ENCODE assay signal across 8 mouse cellular contexts in the genomic region with DNA sequence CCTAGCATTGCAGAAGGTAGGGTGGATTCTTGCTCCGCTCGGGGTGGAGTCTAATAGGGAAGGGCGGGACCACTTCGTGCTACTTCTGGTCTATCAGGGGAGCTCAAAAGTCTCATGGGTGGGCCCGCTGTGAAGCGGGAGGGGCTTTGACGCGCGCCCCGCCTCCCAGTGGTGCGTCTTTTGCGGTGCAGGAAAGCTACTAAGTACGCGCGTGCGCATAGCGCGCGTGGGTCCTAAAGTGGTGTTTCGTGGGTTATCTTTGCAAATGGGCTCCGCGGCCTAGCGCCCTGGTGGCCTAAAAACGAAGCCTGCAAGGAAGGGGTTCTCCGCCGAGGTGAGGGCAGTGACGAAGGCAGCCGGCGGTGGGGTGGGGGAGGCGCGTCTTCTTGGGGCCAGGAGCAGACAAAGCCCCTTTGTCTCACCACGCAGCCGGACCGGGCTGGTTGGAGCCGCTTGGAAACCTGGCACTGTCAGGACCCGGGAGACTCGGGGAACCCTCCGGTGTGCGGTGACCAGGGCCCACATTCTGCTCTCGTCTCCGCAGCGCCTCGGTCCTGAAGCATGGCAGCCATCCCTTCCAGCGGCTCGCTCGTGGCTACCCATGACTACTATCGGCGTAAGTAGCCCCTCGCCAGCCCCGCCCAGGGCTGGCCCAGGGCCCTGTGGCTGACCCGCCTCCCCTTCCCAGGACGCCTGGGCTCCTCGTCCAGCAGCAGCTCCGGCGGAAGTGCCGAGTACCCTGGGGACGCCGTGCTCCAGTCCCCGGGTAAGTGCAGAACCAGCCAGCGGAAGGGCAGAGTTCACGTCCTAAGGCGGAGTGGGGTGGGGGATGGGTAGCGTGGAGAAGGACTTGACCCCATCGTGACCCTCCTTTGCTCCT. TPM values are rescaled to one million over a fixed set of nuclear protein-coding genes. Genes with fewer than 3 reads are reported as not detected.
DNase-seq lines count a peak whose midpoint lies in the region; ATAC-seq and TF ChIP-seq lines count a peak whose summit lies in the region.

A gene (plus strand): TSS at position 127 of the 880 bp plus-strand sequence.

- no peaks in the 10 kb centered on the region for H3K27me3 ChIP-seq in C2C12 (ENCODE audit: control insufficient read depth, insufficient read depth, insufficient read length)
- H3K27me3 ChIP-seq in erythroblast, embryonic 14.5 days (ENCODE audit: control insufficient read depth): peaks cover 11% of the 10 kb centered on the region
- H3K27me3 ChIP-seq in heart, embryonic 11.5 days (ENCODE audit: control insufficient read depth, insufficient read depth, low read length): no peaks in the 10 kb centered on the region
- H3K27me3 ChIP-seq in kidney, embryonic 16.5 days (ENCODE audit: insufficient read depth, low read length): no peaks in the 10 kb centered on the region
- H3K27me3 ChIP-seq in liver, adult 2 months (ENCODE audit: control insufficient read depth, insufficient read depth, low read length): no peaks in the 10 kb centered on the region
- no peaks in the 10 kb centered on the region for H3K27me3 ChIP-seq in myocyte (ENCODE audit: control insufficient read depth, insufficient read depth, insufficient read length)
- H3K27me3 ChIP-seq in splenic B cell, adult 2 months (ENCODE audit: control insufficient read depth, insufficient read depth, low read length, poor library complexity, severe bottlenecking): no peaks in the 10 kb centered on the region

- no peaks in the 10 kb centered on the region for H3K9me3 ChIP-seq in erythroblast, embryonic 14.5 days (ENCODE audit: control insufficient read depth, low read length)
- no peaks in the 10 kb centered on the region for H3K9me3 ChIP-seq in heart, embryonic 11.5 days (replicated peaks; ENCODE audit: control insufficient read depth, low read length)
- H3K9me3 ChIP-seq in kidney, embryonic 16.5 days (ENCODE audit: low read length): no peaks in the 10 kb centered on the region

- peak; percentile 96 for ATAC-seq in heart, embryonic 11.5 days (replicated peaks; ENCODE audit: insufficient number of reproducible peaks, low FRiP score, low TSS enrichment)
- peak; percentile 97 for ATAC-seq in kidney, embryonic 16.5 days (ENCODE audit: low FRiP score, low TSS enrichment)

- peak within 1 kb of the TSS; percentile 72 for H3K4me2 ChIP-seq in heart, embryonic 11.5 days
- peak within 1 kb of the TSS; percentile 91 for H3K4me2 ChIP-seq in kidney, embryonic 16.5 days (replicated peaks; ENCODE audit: low read depth, low read length)
- H3K4me2 ChIP-seq in myocyte (ENCODE audit: low read depth): peak within 1 kb of the TSS; percentile 100

- no peaks in the 10 kb centered on the region for H3K79me3 ChIP-seq in C2C12 (ENCODE audit: low read depth)

- peak within 1 kb of the TSS; percentile 91 for H3ac ChIP-seq in C2C12 (ENCODE audit: control insufficient read depth, insufficient read length, low read depth)
- H3ac ChIP-seq in myocyte (ENCODE audit: control insufficient read depth, insufficient read length): peak within 1 kb of the TSS; percentile 21

- TF ChIP-seq CTCF in C2C12 (IDR thresholded peaks at IDR 0.05; ENCODE audit: control insufficient read depth, insufficient read depth, insufficient read length): no peak
- peak; percentile 34; the same call in 1 of the 2 replicates for TF ChIP-seq CTCF in brain, embryonic 14.5 days (IDR thresholded peaks at IDR 0.05; ENCODE audit: borderline replicate concordance, extremely low read depth, insufficient read depth, insufficient read length)
- TF ChIP-seq CTCF in liver, adult 2 months (IDR thresholded peaks at IDR 0.05; ENCODE audit: low read depth, low read length): no peak

- H3K4me3 ChIP-seq in C2C12 (ENCODE audit: insufficient read depth, poor library complexity, severe bottlenecking) (peak within 1 kb of the TSS; percentile 59), myocyte (peak within 1 kb of the TSS; percentile 76)
- peak within 1 kb of the TSS; percentile 92 for H3K4me3 ChIP-seq in erythroblast, embryonic 14.5 days (replicated peaks)
- H3K4me3 ChIP-seq in heart, embryonic 11.5 days (ENCODE audit: low read depth, low read length): peak within 1 kb of the TSS; percentile 74
- H3K4me3 ChIP-seq in kidney, embryonic 16.5 days (ENCODE audit: low read length): peak within 1 kb of the TSS; percentile 71
- H3K4me3 ChIP-seq in liver, adult 2 months (ENCODE audit: insufficient read depth, low read depth, low read length): peak within 1 kb of the TSS; percentile 88

- peak; percentile 97 for DNase-seq in brain, embryonic 14.5 days (ENCODE audit: low read depth)
- peak; percentile 93 for DNase-seq in liver, adult 2 months (ENCODE audit: extremely low read depth, low read depth, low spot score)
- DNase-seq in splenic B cell, adult 2 months (ENCODE audit: low read depth, low spot score): peak; percentile 98

- TF ChIP-seq POLR2A in brain, embryonic 14.5 days (IDR thresholded peaks at IDR 0.05; ENCODE audit: borderline replicate concordance, extremely low read depth, insufficient read depth, insufficient read length, poor library complexity, severe bottlenecking): peak; percentile 22; the same call in 1 of the 2 replicates
- TF ChIP-seq POLR2A in liver, adult 2 months (IDR thresholded peaks at IDR 0.05; ENCODE audit: extremely low read depth, insufficient read depth, low read length): 0 out of 2 replicates have a peak, but pooled peaks have one; percentile 52
- peak; percentile 74 for TF ChIP-seq POLR2A in myocyte (IDR thresholded peaks at IDR 0.05; ENCODE audit: insufficient read length, low read depth)

- WGBS in heart, embryonic 11.5 days (ENCODE audit: insufficient replicate concordance): under 1% methylated on average over 63 of the region's 64 CpGs
- under 1% methylated on average over 63 of the region's 64 CpGs for WGBS in kidney, embryonic 16.5 days
- WGBS in liver, adult 2 months: under 1% methylated on average over 64 of the region's 64 CpGs

- H3K27ac ChIP-seq in heart, embryonic 11.5 days (ENCODE audit: low read depth, low read length): peak within 1 kb of the TSS; percentile 89
- H3K27ac ChIP-seq in kidney, embryonic 16.5 days (ENCODE audit: low read length): peak within 1 kb of the TSS; percentile 90
- peak within 1 kb of the TSS; percentile 92 for H3K27ac ChIP-seq in liver, adult 2 months (replicated peaks; ENCODE audit: insufficient read depth, low read depth, low read length)

- H3K36me3 ChIP-seq in C2C12 (ENCODE audit: control insufficient read depth, insufficient read depth): peaks cover 15% of the 10 kb centered on the region
- peaks cover 14% of the 10 kb centered on the region for H3K36me3 ChIP-seq in erythroblast, embryonic 14.5 days (ENCODE audit: control insufficient read depth)
- H3K36me3 ChIP-seq in heart, embryonic 11.5 days (ENCODE audit: control insufficient read depth, insufficient read depth, low read length): no peaks in the 10 kb centered on the region
- H3K36me3 ChIP-seq in kidney, embryonic 16.5 days (ENCODE audit: insufficient read depth, low read length): peaks cover 6% of the 10 kb centered on the region; the same call in 1 of the 2 replicates
- no peaks in the 10 kb centered on the region for H3K36me3 ChIP-seq in liver, adult 2 months (ENCODE audit: control insufficient read depth, insufficient read depth, low read length)
- H3K36me3 ChIP-seq in myocyte (ENCODE audit: control insufficient read depth, insufficient read depth): no peaks in the 10 kb centered on the region
- no peaks in the 10 kb centered on the region for H3K36me3 ChIP-seq in splenic B cell, adult 2 months (ENCODE audit: control insufficient read depth, insufficient read depth, low read length, poor library complexity, severe bottlenecking)

- H3K4me1 ChIP-seq in erythroblast, embryonic 14.5 days (ENCODE audit: control insufficient read depth): peaks cover 33% of the 10 kb centered on the region
- peaks cover 5% of the 10 kb centered on the region for H3K4me1 ChIP-seq in heart, embryonic 11.5 days (ENCODE audit: control insufficient read depth, insufficient read depth, low read length)
- H3K4me1 ChIP-seq in kidney, embryonic 16.5 days (ENCODE audit: insufficient read depth, low read length): peaks cover 7% of the 10 kb centered on the region
- H3K4me1 ChIP-seq in liver, adult 2 months (ENCODE audit: control insufficient read depth, insufficient read depth, low read length): peaks cover 15% of the 10 kb centered on the region

- peaks cover 5% of the 10 kb centered on the region for H3K79me2 ChIP-seq in C2C12 (ENCODE audit: control insufficient read depth, insufficient read depth)
- no peaks in the 10 kb centered on the region for H3K79me2 ChIP-seq in liver, adult 2 months (ENCODE audit: control insufficient read depth, insufficient read depth, low read length)
- H3K79me2 ChIP-seq in myocyte (ENCODE audit: control insufficient read depth, insufficient read depth): no peaks in the 10 kb centered on the region

- H3K9ac ChIP-seq in heart, embryonic 11.5 days (ENCODE audit: low read depth, low read length): peak within 1 kb of the TSS; percentile 94
- H3K9ac ChIP-seq in kidney, embryonic 16.5 days (replicated peaks; ENCODE audit: low read length): peak within 1 kb of the TSS; percentile 86
- H3K9ac ChIP-seq in liver, adult 2 months (ENCODE audit: low read depth, low read length): peak within 1 kb of the TSS; percentile 90

TF ChIP-seq in C2C12, 6 proteins besides CTCF, POLR2A, EP300 and RAD21:
- peak; percentile 42 for TF ChIP-seq MAX (IDR thresholded peaks at IDR 0.05)
- no peak for TF ChIP-seq MYOD1 (IDR thresholded peaks at IDR 0.05; ENCODE audit: control insufficient read depth, insufficient read length, low read depth)

TF ChIP-seq in myocyte, 11 proteins besides CTCF, POLR2A, EP300 and RAD21 (continues in another document):
- TF ChIP-seq SRF (IDR thresholded peaks at IDR 0.05; ENCODE audit: control insufficient read depth, insufficient read length, low read depth) (no peak), REST (IDR thresholded peaks at IDR 0.05; ENCODE audit: insufficient read depth, insufficient read length) (no peak), TCF12 (IDR thresholded peaks at IDR 0.05; ENCODE audit: insufficient read depth, poor library complexity, severe bottlenecking) (no peak), USF1 (IDR thresholded peaks at IDR 0.05; ENCODE audit: low read depth) (no peak), E2F4 (IDR thresholded peaks at IDR 0.05; ENCODE audit: insufficient read depth) (peak; percentile 30), MYOG (IDR thresholded peaks at IDR 0.05; ENCODE audit: control insufficient read depth in 1 of 3, insufficient read depth in 1 of 3, insufficient read length in 2 of 3, low read depth in 2 of 3) (no peak), CEBPB (IDR thresholded peaks at IDR 0.05; ENCODE audit: insufficient read depth, poor library complexity, severe bottlenecking) (no peak), MAX (IDR thresholded peaks at IDR 0.05; ENCODE audit: low read depth) (no peak)

RNA-seq across cellular contexts. Expression of the gene that starts here (rescaled TPM):
- polyA plus RNA-seq in C2C12 (2012; fragmentation: generic; extraction: Trizol): 43.4 TPM
- polyA plus RNA-seq in brain, embryonic 14.5 days (2012; rRNA removed): 252 and 381 TPM in 2 replicates
- polyA plus RNA-seq in erythroblast, embryonic 14.5 days (2012): 31.8 and 38.4 TPM in 2 replicates
- 187 and 214 TPM in 2 replicates for polyA plus RNA-seq in heart, embryonic 11.5 days (2014; fragmentation: Nextera tagmentation; extraction: Ambion mirVana)
- polyA plus RNA-seq in kidney, embryonic 16.5 days (2015; fragmentation: Nextera tagmentation; extraction: Ambion mirVana): 302 and 310 TPM in 2 replicates
- total RNA-seq in liver, adult 2 months (2014; rRNA removed): 44.4 and 48.4 TPM in 2 replicates
- polyA plus RNA-seq in liver, adult 2 months (2012; rRNA removed): 181 and 217 TPM in 2 replicates
- polyA plus RNA-seq in myocyte (2012; fragmentation: generic; extraction: Trizol): 43.4 TPM

Comparison
In these comparisons a context has a peak if more than half of its experiments do, and no peak if none do; other contexts are left out.
1. Peak in every context shown above with its lines: DNase-seq, ATAC-seq, H3K4me3 ChIP-seq and H3K27ac ChIP-seq.
2. POLR2A ChIP-seq: peak in every context shown above with its lines; median percentile 74 in myocyte; 52 in liver, adult 2 months; 22 in brain, embryonic 14.5 days.